Mouse (Mus musculus) bone marrow macrophage, adult 2 months (primary cell): Measurements from ENCODE around the gene Selenot.

Source experiments
- CTCF ChIP-seq: IDR thresholded peaks from 2 replicates; pipeline ENCODE4 v1.5.1; 2012; ENCODE audit warnings: low read depth, mild to moderate bottlenecking, low read length, moderate library complexity
- POLR2A ChIP-seq: IDR thresholded peaks from 2 replicates; pipeline ENCODE4 v1.6.1; 2012; ENCODE audit warnings: mild to moderate bottlenecking, low read depth, low read length, borderline replicate concordance

- TF ChIP-seq POLR2A = no peak
- no peak for TF ChIP-seq CTCF
Observed at GRCm38 (mm10) chr3:58581530-58581929, 5.1 kb downstream of the Selenot start.
